Mouse (Mus musculus) heart, embryonic 12.5 days (tissue): ENCODE results near the gene Fhdc1. TPM values are rescaled to one million over a fixed set of nuclear protein-coding genes. Genes with fewer than 3 reads are reported as not detected.
A peak's percentile ranks its signal among the peaks of the same experiment; 100 is the strongest.

Source experiments
- ATAC-seq: fragments of 200-750 bp; cut with Nextera tagmentation; 2 replicates; pipeline ENCODE4 v1.8.0; 2017; ENCODE audit warnings: moderate TSS enrichment, moderate library complexity; ENCODE audit not compliant: insufficient number of reproducible peaks, low FRiP score
- H3K27ac ChIP-seq: fragments of 300-500 bp; sonication (generic); 2 replicates; pipeline ENCODE4 v1.5.1; 2016; ENCODE audit warnings: mild to moderate bottlenecking, moderate library complexity; ENCODE audit not compliant: poor library complexity, severe bottlenecking
- H3K27me3 ChIP-seq: fragments of 300-500 bp; sonication (generic); replicated peaks from 2 replicates; pipeline ENCODE4 v1.6.1; 2016; ENCODE audit warnings: mild to moderate bottlenecking, moderate library complexity
- H3K36me3 ChIP-seq: fragments of 300-500 bp; sonication (generic); 2 replicates; pipeline ENCODE4 v1.6.1; 2016; ENCODE audit warnings: mild to moderate bottlenecking, moderate library complexity
- H3K4me1 ChIP-seq: fragments of 300-500 bp; sonication (generic); replicated peaks from 2 replicates; pipeline ENCODE4 v1.6.1; 2016; ENCODE audit warnings: mild to moderate bottlenecking
- H3K4me2 ChIP-seq: fragments of 300-500 bp; sonication (generic); 2 replicates; pipeline ENCODE4 v1.6.1; 2016; ENCODE audit warnings: mild to moderate bottlenecking, moderate library complexity
- H3K4me3 ChIP-seq: fragments of 300-500 bp; sonication (generic); 2 replicates; pipeline ENCODE4 v1.5.1; 2016; ENCODE audit warnings: mild to moderate bottlenecking
- H3K9ac ChIP-seq: fragments of 300-500 bp; sonication (generic); 2 replicates; pipeline ENCODE4 v1.6.1; 2016; ENCODE audit warnings: mild to moderate bottlenecking, moderate library complexity
- H3K9me3 ChIP-seq: fragments of 300-500 bp; sonication (generic); replicated peaks from 2 replicates; pipeline ENCODE4 v1.6.1; 2016; ENCODE audit warnings: mild to moderate bottlenecking, moderate library complexity
- WGBS: fragments of 180-500 bp; shearing (Covaris S2); methylation state at CpG from one replicate; pipeline ENCODE4 v1.1.7; 2016; 5-methylcytosine and 5-hydroxymethylcytosine counted together
- polyA plus RNA-seq: library from polyadenylated mRNA; unstranded; fragments of >200 nt; fragmentation: Nextera tagmentation; extraction: Ambion mirVana; gene quantifications from 2 replicates; pipeline ENCODE4 v1.2.1, GENCODE M21; 2016

The Fhdc1 gene
- polyA plus RNA-seq, 1 experiment from 2014 or later: 4.4 TPM

DNA sequence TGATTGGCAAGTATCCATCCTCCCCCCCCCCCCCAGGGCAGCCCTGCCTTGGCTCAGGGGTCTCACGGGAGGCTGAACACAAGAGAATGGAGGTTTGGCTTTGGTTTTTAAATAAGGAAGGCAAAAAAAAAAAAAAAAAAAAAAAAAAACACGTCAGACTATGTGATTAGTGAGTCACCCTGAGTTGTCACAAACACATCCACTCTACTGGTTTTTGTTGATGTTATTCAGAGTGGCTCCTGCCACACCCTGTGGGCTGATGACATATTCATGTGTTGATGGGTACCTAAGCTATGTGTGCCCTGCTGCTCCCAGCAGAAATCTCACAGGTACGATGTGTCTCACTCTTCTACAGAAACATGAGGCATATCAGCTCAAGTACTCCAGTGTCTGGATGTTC lies 29.6 kb downstream of the Fhdc1 start:
- Histone ChIP-seq H3K4me1 (peaks cover 9% of the 10 kb centered on the region), H3K9ac (no peak overlapping the region), H3K4me2 (no peak overlapping the region), H3K9me3 (no peaks in the 10 kb centered on the region), H3K27me3 (peaks cover 51% of the 10 kb centered on the region), H3K4me3 (no peak overlapping the region), H3K27ac (no peak overlapping the region), H3K36me3 (no peaks in the 10 kb centered on the region)
- 91% methylated on average over 2 of the region's 3 CpGs for WGBS
- no peak for ATAC-seq

DNA sequence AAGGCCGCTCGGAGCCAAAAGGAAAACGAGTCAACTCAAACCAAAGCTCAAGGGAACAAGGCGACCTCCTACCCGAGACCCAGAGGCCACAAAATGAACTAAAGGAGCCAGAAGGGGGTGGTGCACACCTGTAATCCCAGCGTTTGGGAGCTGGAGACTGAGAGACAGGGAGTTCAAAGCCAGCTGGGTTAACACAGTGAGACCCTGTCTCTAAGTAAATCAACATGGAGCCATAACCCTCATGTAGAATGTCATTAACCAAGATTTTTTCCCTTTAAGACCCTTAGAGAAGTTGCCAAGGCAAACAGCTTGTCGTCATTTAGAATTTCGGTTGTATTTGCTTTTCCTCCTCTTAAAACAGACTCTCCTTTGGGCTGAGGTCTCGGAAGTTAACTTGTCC lies 31.2 kb downstream of the Fhdc1 start:
- WGBS: 79% methylated on average over 9 of the region's 9 CpGs
- Histone ChIP-seq H3K9ac (no peak overlapping the region), H3K36me3 (no peaks in the 10 kb centered on the region), H3K4me2 (no peak overlapping the region), H3K4me1 (peaks cover 8% of the 10 kb centered on the region; the same call in 1 of the 2 replicates), H3K27ac (no peak overlapping the region), H3K4me3 (no peak overlapping the region), H3K9me3 (no peaks in the 10 kb centered on the region), H3K27me3 (peaks cover 57% of the 10 kb centered on the region)
- ATAC-seq: no peak

DNA sequence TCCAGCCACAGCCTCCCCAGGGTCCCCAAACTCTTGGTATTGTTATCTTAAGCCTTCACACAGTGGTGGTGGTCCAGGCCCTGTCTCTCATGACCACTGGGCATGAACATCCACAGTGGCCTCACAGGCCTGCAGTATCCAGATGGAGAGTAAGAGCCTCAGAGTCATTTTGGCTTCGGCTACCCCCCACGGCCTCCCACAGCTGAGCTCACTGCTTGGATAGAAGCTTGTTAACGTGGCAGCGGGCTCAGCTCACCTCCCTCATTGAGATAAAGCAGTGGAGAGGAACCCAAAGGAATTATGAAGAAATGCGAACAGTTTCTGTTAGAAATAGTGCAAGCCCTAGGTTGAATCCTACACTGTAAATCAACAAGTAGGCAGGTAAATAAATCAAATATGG lies 32.4 kb downstream of the Fhdc1 start:
- H3K9me3 ChIP-seq: no peaks in the 10 kb centered on the region
- H3K36me3 ChIP-seq: no peaks in the 10 kb centered on the region
- H3K27ac ChIP-seq: no peak overlapping the region
- no peak overlapping the region for H3K4me3 ChIP-seq
- peaks cover 57% of the 10 kb centered on the region for H3K27me3 ChIP-seq
- no peak overlapping the region for H3K9ac ChIP-seq
- 72% methylated on average over 5 of the region's 5 CpGs for WGBS
- no peak for ATAC-seq
- peaks cover 14% of the 10 kb centered on the region; the same call in 1 of the 2 replicates for H3K4me1 ChIP-seq
- no peak overlapping the region for H3K4me2 ChIP-seq

DNA sequence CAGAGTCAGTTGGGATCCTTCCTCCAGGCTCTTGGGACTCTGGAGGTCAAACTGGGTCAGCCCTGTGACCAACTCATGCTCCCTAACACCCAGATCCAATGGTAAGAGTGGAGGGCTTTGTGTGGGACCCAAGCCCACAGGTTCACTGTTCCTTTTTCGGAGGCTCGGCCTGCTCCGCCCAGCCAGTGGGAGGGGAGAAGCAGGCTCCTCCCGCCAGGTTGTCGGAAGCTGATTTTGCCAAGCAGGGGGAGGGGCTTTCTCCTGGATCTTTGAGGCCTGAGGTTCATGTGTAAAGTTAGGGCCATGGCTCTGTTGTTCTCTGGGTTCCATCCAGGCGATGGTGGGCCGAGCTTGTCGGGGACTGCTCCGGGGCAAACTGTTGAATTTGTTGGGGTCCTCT lies 34.4 kb downstream of the Fhdc1 start:
- H3K4me2 ChIP-seq: peak overlapping the region; percentile 27; the same call in 1 of the 2 replicates
- peak; percentile 30; the same call in 1 of the 2 replicates for ATAC-seq
- H3K36me3 ChIP-seq: no peaks in the 10 kb centered on the region
- no peak overlapping the region for H3K4me3 ChIP-seq
- H3K27ac ChIP-seq: no peak overlapping the region
- no peak overlapping the region for H3K9ac ChIP-seq
- no peaks in the 10 kb centered on the region for H3K9me3 ChIP-seq
- H3K27me3 ChIP-seq: peaks cover 57% of the 10 kb centered on the region
- peaks cover 17% of the 10 kb centered on the region; the same call in 1 of the 2 replicates for H3K4me1 ChIP-seq
- WGBS: 19% methylated on average over 9 of the region's 9 CpGs

DNA sequence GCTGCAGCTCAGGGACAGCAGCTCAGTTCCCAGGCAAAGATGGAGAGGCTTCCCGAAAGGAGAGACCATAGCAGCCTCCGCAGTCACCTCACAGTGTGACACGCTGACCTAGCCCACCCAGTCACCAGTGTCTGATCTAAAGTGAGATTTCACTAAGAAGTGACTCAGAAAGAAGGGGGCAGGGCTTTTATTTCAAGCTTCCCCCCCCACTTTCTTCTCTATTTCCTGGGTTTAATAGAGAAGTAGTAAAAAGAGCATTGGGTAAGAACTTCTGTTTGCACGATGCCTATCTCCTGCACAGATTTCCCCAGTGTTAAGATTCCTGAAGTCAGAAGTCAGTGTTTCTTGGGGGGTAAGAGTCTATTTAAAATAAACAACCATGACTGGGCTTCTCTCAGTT lies 37.3 kb downstream of the Fhdc1 start:
- H3K9me3 ChIP-seq: no peaks in the 10 kb centered on the region
- H3K27me3 ChIP-seq: peaks cover 51% of the 10 kb centered on the region
- H3K4me3 ChIP-seq: no peak overlapping the region
- H3K4me1 ChIP-seq: peaks cover 31% of the 10 kb centered on the region; the same call in 1 of the 2 replicates
- peak overlapping the region; percentile 45 for H3K4me2 ChIP-seq
- H3K27ac ChIP-seq: no peak overlapping the region
- H3K9ac ChIP-seq: no peak overlapping the region
- H3K36me3 ChIP-seq: no peaks in the 10 kb centered on the region
- no peak for ATAC-seq
- 57% methylated on average over 4 of the region's 4 CpGs for WGBS

DNA sequence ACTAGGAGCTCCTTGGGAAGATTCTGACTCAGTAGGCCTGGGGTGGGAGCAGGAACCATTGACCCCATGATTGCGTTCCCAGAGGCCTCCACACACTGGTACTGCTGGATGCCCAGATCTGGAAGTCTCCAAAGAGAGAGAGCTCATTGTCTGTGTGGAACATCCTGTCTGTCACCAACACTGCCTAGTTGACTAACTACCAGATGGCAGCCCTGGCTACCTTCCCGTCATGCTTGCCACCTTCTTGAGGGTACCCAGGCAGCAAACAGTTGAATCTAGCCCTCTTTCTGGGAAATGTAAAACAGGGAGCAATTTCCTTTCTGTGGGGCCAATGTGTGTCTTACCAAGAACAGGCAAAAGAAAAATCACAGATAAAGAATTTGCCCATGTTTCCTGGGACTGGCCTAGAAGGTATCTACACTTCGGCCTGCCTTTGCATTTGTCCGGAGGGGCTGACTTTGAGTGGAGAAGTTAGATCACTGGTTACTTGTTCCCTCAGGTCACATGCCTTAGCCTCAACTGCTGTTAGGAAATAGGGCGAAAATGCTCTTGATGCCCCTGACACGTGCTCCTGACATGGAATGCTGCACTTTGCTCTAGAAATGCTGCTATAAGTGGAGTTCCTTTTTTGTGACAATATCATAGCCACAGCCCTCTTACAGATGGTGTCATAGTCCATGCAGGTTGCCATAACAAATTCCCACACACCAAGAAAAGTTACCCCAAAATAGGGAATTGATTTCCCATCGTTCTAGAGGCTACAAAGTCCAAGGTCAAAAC lies 40.6 kb downstream of the Fhdc1 start:
- H3K9ac ChIP-seq: no peak overlapping the region
- no peaks in the 10 kb centered on the region for H3K9me3 ChIP-seq
- H3K27me3 ChIP-seq: peaks cover 38% of the 10 kb centered on the region
- H3K36me3 ChIP-seq: no peaks in the 10 kb centered on the region
- peaks cover 36% of the 10 kb centered on the region for H3K4me1 ChIP-seq
- H3K27ac ChIP-seq: no peak overlapping the region
- H3K4me2 ChIP-seq: no peak overlapping the region
- H3K4me3 ChIP-seq: no peak overlapping the region
- ATAC-seq: no peak
- WGBS: 85% methylated on average over 7 of the region's 7 CpGs

DNA sequence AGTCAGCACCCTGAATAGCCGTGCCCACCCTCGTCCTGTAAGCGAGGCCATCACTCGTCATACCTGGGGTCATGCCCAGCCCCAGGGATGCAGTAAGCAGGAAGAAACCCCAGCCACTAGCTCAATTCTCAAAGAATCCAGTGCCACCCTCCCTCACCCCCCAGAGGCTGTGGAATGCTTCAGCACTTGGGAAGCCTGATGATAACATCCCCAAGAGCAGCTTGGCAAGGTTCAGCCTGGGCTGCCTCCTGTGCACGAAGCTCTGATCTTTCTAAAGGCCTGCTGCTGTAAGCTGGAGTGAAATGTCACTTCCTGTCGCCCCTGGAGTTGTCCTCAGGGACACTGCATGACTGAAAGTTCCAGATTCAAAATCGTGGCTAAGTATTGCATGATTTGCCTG lies 41.4 kb downstream of the Fhdc1 start:
- 54% methylated on average over 7 of the region's 7 CpGs for WGBS

DNA sequence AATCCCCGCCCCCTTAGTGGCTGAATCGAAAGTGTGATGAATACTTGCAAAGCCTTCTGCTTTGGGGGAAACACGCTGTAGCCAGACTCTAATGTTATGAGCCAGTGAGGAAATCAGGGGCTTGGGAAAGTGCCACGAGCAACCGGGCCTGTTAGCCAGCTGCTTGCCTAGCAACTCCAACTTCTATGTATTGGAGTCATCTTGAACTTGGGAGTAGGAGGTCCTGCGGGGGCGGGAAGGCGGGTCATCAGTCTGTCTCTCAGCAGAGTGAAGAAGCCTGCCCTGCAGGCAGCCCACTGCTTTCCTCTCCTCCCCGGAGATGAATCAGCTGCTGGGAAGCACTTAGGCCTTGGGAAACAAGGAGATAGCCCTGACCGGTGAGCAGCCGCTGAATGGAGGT lies 42.1 kb downstream of the Fhdc1 start:
- 50% methylated on average over 11 of the region's 11 CpGs for WGBS

More for the DNA sequence above, 41.4 kb downstream of the Fhdc1 start:
- Histone ChIP-seq H3K9ac (no peak overlapping the region), H3K36me3 (no peaks in the 10 kb centered on the region), H3K9me3 (no peaks in the 10 kb centered on the region), H3K4me3 (no peak overlapping the region), H3K4me1 (peaks cover 36% of the 10 kb centered on the region), H3K27ac (no peak overlapping the region), H3K27me3 (peaks cover 36% of the 10 kb centered on the region), H3K4me2 (no peak overlapping the region)
- ATAC-seq: no peak

DNA sequence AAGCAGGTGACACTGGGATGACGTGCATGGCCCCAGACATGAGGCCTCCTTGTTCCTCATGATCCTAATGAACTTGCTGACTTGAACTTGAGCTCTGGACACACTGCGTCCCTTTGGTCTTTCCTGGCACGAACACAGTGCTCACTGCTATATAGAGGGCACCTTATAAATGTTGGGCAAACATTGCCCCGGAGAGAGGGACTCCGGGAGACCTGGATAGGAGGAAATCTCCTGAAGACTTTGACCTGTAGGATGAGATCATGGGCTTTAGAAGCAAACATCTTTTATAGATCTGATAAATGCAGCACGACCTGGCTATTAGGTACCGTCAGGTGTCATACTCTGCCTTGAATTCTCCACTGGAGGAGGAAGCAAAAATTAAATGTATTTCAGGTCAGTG lies 43.3 kb downstream of the Fhdc1 start:
- Histone ChIP-seq H3K27me3 (peaks cover 41% of the 10 kb centered on the region), H3K4me2 (no peak overlapping the region), H3K4me1 (peaks cover 27% of the 10 kb centered on the region), H3K27ac (no peak overlapping the region), H3K4me3 (no peak overlapping the region), H3K36me3 (no peaks in the 10 kb centered on the region), H3K9ac (no peak overlapping the region), H3K9me3 (no peaks in the 10 kb centered on the region)
- WGBS: 92% methylated on average over 7 of the region's 7 CpGs
- no peak for ATAC-seq

More for the DNA sequence above, 42.1 kb downstream of the Fhdc1 start:
- ATAC-seq: no peak
- peaks cover 33% of the 10 kb centered on the region for H3K4me1 ChIP-seq
- H3K27ac ChIP-seq: no peak overlapping the region
- no peaks in the 10 kb centered on the region for H3K9me3 ChIP-seq
- no peak overlapping the region for H3K4me2 ChIP-seq
- peaks cover 33% of the 10 kb centered on the region for H3K27me3 ChIP-seq
- no peaks in the 10 kb centered on the region for H3K36me3 ChIP-seq
- no peak overlapping the region for H3K4me3 ChIP-seq
- H3K9ac ChIP-seq: no peak overlapping the region

DNA sequence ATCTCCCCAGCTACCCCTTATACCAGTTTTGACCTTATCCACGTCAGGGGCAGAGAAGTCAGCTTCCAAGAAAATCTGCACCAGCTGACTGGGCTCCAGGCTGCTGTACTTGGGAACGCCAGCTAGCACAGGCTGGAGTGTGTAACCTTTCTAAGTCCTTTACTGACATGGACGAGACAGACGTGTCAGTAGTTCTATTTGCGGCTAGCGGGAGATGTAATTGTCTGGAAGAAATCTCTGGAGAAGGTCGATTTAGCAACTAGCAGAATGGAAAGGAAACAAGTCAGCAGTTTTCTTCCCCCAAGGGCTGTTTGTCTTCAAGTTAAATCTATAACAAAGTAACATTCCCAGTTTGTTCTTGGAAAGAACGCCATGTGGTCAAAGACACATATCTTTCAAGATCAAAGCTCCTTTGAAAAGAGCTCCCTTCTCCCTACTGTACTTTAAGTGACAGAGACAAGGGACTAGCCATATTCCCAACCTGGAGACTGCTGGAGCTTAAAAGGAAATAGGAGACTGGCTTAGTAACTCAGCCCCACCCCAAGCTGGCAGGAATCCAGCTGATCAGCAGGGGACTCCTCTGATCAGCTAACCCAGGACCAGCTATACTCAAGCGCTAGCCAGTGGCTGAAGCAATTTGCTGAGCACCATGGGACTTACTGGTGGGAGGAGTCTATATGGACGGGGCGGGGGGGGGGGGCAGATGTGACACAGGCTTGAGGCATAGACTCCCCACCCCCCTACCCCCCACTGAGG lies 44.8 kb downstream of the Fhdc1 start:
- no peak overlapping the region for H3K4me3 ChIP-seq
- 14% methylated on average over 11 of the region's 11 CpGs for WGBS
- 0 out of 2 replicates have a peak overlapping the region, but pooled peaks have one; percentile 15 for H3K4me2 ChIP-seq
- no peaks in the 10 kb centered on the region for H3K9me3 ChIP-seq
- peaks cover 27% of the 10 kb centered on the region for H3K4me1 ChIP-seq
- peaks cover 41% of the 10 kb centered on the region for H3K27me3 ChIP-seq
- no peak for ATAC-seq
- H3K36me3 ChIP-seq: no peaks in the 10 kb centered on the region
- peak overlapping the region; percentile 52; the same call in 1 of the 2 replicates for H3K27ac ChIP-seq
- H3K9ac ChIP-seq: no peak overlapping the region

DNA sequence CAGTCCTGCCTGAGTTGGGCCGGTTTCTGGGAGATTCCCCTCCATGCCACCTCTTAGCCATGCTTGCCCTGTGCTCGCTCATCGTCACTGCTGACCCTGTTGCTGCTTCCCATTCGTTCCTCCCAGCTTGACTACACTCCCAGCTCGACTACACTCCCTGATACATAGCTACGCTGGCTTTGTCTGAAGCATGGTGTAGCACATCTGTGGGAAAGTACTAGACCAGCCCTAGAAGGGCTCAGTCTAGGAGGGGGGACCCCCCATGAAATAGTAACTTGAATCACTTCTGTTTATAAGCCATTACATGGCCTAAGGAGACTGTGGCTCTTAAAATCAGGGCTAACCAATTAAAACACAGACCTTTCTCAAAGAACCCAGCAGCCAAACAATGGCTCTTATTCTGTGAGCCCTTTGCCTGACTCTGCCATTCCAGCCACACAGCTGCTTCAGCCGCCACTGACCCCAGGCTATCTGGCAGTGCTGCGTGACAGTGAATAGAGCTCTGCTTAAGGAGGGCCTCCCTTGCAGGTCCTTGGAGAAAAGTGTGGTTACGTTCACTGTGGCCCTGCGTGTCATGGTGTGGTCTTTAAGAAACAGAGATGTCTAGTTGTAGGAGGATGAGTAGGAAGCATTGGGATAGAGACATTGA lies 47.3 kb downstream of the Fhdc1 start:
- H3K4me1 ChIP-seq: peaks cover 19% of the 10 kb centered on the region
- WGBS: 80% methylated on average over 10 of the region's 10 CpGs
- H3K27ac ChIP-seq: no peak overlapping the region
- no peaks in the 10 kb centered on the region for H3K9me3 ChIP-seq
- H3K4me3 ChIP-seq: no peak overlapping the region
- no peak overlapping the region for H3K4me2 ChIP-seq
- no peak for ATAC-seq
- H3K27me3 ChIP-seq: peaks cover 42% of the 10 kb centered on the region
- no peak overlapping the region for H3K9ac ChIP-seq
- no peaks in the 10 kb centered on the region for H3K36me3 ChIP-seq
